16 mouse cellular contexts compared by ENCODE assay signal in genomic region chr11:45810805-45811204, GRCm38 (mm10). TPM values are rescaled to one million over a fixed set of nuclear protein-coding genes. Genes with fewer than 3 reads are reported as not detected.
A peak's percentile ranks its signal among the peaks of the same experiment; 100 is the strongest.
DNase-seq lines count a peak whose midpoint lies in the region; ATAC-seq and TF ChIP-seq lines count a peak whose summit lies in the region.
"Had no signal": no experiment of that assay in that cellular context is flagged by ENCODE, and none has a peak within 500 bp of the region (broad histone marks: within the 10 kb centered on the region; RNA-seq: fewer than 3 reads in every experiment).

No protein-coding gene starts in this region.

- peaks cover 72% of the 10 kb centered on the region for H3K4me1 ChIP-seq in erythroblast, embryonic 14.5 days (ENCODE audit: control insufficient read depth)
- H3K4me1 ChIP-seq in liver, embryonic 12.5 days: peaks cover 66% of the 10 kb centered on the region
- peaks cover 22% of the 10 kb centered on the region; the same call in 1 of the 2 replicates for H3K4me1 ChIP-seq in small intestine, adult 2 months (ENCODE audit: control insufficient read depth, insufficient read depth, insufficient read length, low read length)
- H3K4me1 ChIP-seq: midbrain, embryonic 15.5 days had no signal

- peaks cover 7% of the 10 kb centered on the region for H3K36me3 ChIP-seq in erythroblast, embryonic 14.5 days (ENCODE audit: control insufficient read depth)
- H3K36me3 ChIP-seq in liver, embryonic 12.5 days: no peaks in the 10 kb centered on the region
- H3K36me3 ChIP-seq in small intestine, adult 2 months (ENCODE audit: control insufficient read depth, insufficient read depth, low read length): no peaks in the 10 kb centered on the region
- H3K36me3 ChIP-seq: embryonic facial prominence, embryonic 12.5 days; forebrain, embryonic 10.5 days; limb, embryonic 13.5 days; midbrain, embryonic 15.5 days had no signal

- intact Hi-C loops in left cerebral cortex, postnatal 14 days (cut with DNase I): no loop called here
- intact Hi-C loops in gastrocnemius, adult 2 months (cut with DNase I): no loop called here

- TF ChIP-seq CTCF in small intestine, adult 2 months (IDR thresholded peaks at IDR 0.05; ENCODE audit: extremely low read depth, insufficient read length, insufficient replicate concordance, low read depth, low read length): no peak
- TF ChIP-seq CTCF in gastrocnemius, adult 2 months (IDR thresholded peaks at IDR 0.05): no peak

- no peak for TF ChIP-seq POLR2A in small intestine, adult 2 months (IDR thresholded peaks at IDR 0.05; ENCODE audit: low read depth, low read length)

- peak overlapping the region; percentile 55 for H3K4me2 ChIP-seq in liver, embryonic 12.5 days
- H3K4me2 ChIP-seq: embryonic facial prominence, embryonic 12.5 days; limb, embryonic 13.5 days; midbrain, embryonic 15.5 days had no signal

- peak; percentile 85 for ATAC-seq in liver, embryonic 12.5 days
- ATAC-seq in cerebellum, adult (ENCODE audit: insufficient number of reproducible peaks, low FRiP score, low TSS enrichment): no peak
- ATAC-seq: midbrain, embryonic 15.5 days had no signal

- H3K27me3 ChIP-seq in erythroblast, embryonic 14.5 days (ENCODE audit: control insufficient read depth): no peaks in the 10 kb centered on the region
- H3K27me3 ChIP-seq in liver, embryonic 12.5 days (replicated peaks): no peaks in the 10 kb centered on the region
- no peaks in the 10 kb centered on the region for H3K27me3 ChIP-seq in small intestine, adult 2 months (ENCODE audit: control insufficient read depth, insufficient read depth, low read length)
- H3K27me3 ChIP-seq: embryonic facial prominence, embryonic 12.5 days; limb, embryonic 13.5 days; midbrain, embryonic 15.5 days had no signal

- H3K4me3 ChIP-seq in erythroblast, embryonic 14.5 days (replicated peaks): peak overlapping the region; percentile 16
- no peak overlapping the region for H3K4me3 ChIP-seq in liver, embryonic 12.5 days
- no peak overlapping the region for H3K4me3 ChIP-seq in small intestine, adult 2 months (ENCODE audit: low read depth, low read length)
- no peak overlapping the region for H3K4me3 ChIP-seq in gastrocnemius, adult 2 months
- H3K4me3 ChIP-seq: embryonic facial prominence, embryonic 12.5 days; forebrain, embryonic 10.5 days; limb, embryonic 13.5 days; midbrain, embryonic 15.5 days had no signal

- H3K9ac ChIP-seq in liver, embryonic 12.5 days: peak overlapping the region; percentile 51
- H3K9ac ChIP-seq: embryonic facial prominence, embryonic 12.5 days; limb, embryonic 13.5 days; midbrain, embryonic 15.5 days had no signal

- H3K9me3 ChIP-seq in erythroblast, embryonic 14.5 days (ENCODE audit: control insufficient read depth, low read length): no peaks in the 10 kb centered on the region
- H3K9me3 ChIP-seq in liver, embryonic 12.5 days (replicated peaks): no peaks in the 10 kb centered on the region
- H3K9me3 ChIP-seq: embryonic facial prominence, embryonic 12.5 days; forebrain, embryonic 10.5 days; limb, embryonic 13.5 days; midbrain, embryonic 15.5 days had no signal

- WGBS in liver, embryonic 12.5 days (ENCODE audit: insufficient replicate concordance): 50% methylated on average over 8 of the region's 8 CpGs
- 27% methylated on average over 8 of the region's 8 CpGs for WGBS in small intestine, adult 2 months

- DNase-seq in c-Kit-positive CD71-positive TER-119-negative erythroid progenitor cells, embryonic 14.5 days (ENCODE audit: low read depth): peak; percentile 71
- no peak for DNase-seq in left cerebral cortex, postnatal 14 days (ENCODE audit: low spot score in 2 of 2)
- no peak for DNase-seq in gastrocnemius, adult 2 months
- DNase-seq in adrenal gland, postnatal 14 days: no peak
- DNase-seq: cerebellum, adult 11-12 months; kidney, postnatal 10 days; layer of hippocampus, adult 9-11 months; thymus, postnatal 36 days had no signal

- peak overlapping the region; percentile 99 for H3K27ac ChIP-seq in liver, embryonic 12.5 days
- H3K27ac ChIP-seq in small intestine, adult 2 months (ENCODE audit: insufficient read depth, low read depth, low read length): peak overlapping the region; percentile 90
- no peak overlapping the region for H3K27ac ChIP-seq in gastrocnemius, adult 2 months
- H3K27ac ChIP-seq: embryonic facial prominence, embryonic 12.5 days; forebrain, embryonic 10.5 days; limb, embryonic 13.5 days; midbrain, embryonic 15.5 days had no signal

RNA-seq across cellular contexts. Expression of gene Clint1, which starts 41.0 kb away (rescaled TPM):
- 1.7 and 2.0 TPM in 2 replicates for polyA plus RNA-seq in erythroblast, embryonic 14.5 days (2012)
- polyA plus RNA-seq in liver, embryonic 12.5 days (2016; fragmentation: Nextera tagmentation; extraction: Ambion mirVana): 109 and 111 TPM in 2 replicates
- polyA plus RNA-seq in small intestine, adult 2 months (2012; rRNA removed): 38.7 and 59.2 TPM in 2 replicates
- 10 to 100 TPM; 46.1 to 49.2 TPM for total RNA-seq in left cerebral cortex, postnatal 14 days (2021)
- total RNA-seq in gastrocnemius, adult 2 months (2021): 10 to 100 TPM; 40.2 to 44.9 TPM
- total RNA-seq in adrenal gland, postnatal 14 days (2021): 66.5 and 67.2 TPM in 2 replicates
